Mouse (Mus musculus) macrophage (primary cell): ENCODE results near the gene Insm1. TPM values are rescaled to one million over a fixed set of nuclear protein-coding genes. Genes with fewer than 3 reads are reported as not detected.

Experiments
- H3K27ac ChIP-seq: fragments of 350-480 bp; formaldehyde crosslinking; 2 replicates; pipeline ENCODE4 v1.9.0; 2021
- H3K36me3 ChIP-seq: fragments of 350-480 bp; formaldehyde crosslinking; 2 replicates; pipeline ENCODE4 v1.9.0; 2021; ENCODE audit errors: inconsistent target
- H3K4me3 ChIP-seq: fragments of 350-480 bp; formaldehyde crosslinking; 2 replicates; pipeline ENCODE4 v1.9.0; 2021; ENCODE audit errors: inconsistent target
- H3K79me2 ChIP-seq: fragments of 350-480 bp; formaldehyde crosslinking; 2 replicates; pipeline ENCODE4 v1.9.0; 2021; ENCODE audit errors: inconsistent target
- WGBS: methylation state at CpG from one replicate; pipeline ENCODE4 v1.1.7; 2026; ENCODE audit warnings: inconsistent platforms; ENCODE audit not compliant: missing documents; 5-methylcytosine and 5-hydroxymethylcytosine counted together
- polyA plus RNA-seq: library from polyadenylated mRNA; stranded (reverse); fragments of 250-400 nt; gene quantifications from 3 replicates; pipeline ENCODE4 v1.2.4, GENCODE M21; 2018; ENCODE audit warnings: inconsistent platforms
- total RNA-seq, 78 experiments: library from RNA; depleted of rRNA; stranded (reverse); fragments of 250-400 nt; gene quantifications; 1 replicate in 9 of 78; 2 replicates in 24 of 78; 3 replicates in 43 of 78; 4 replicates in 2 of 78; pipeline ENCODE4 v1.2.4; 2018; ENCODE audit warnings: inconsistent platforms in 56 of 78

Gene Insm1
- not detected for total RNA-seq (2018; cell fraction: chromatin; rRNA removed)
- under 1 TPM in 3 of 26 experiments, not detected in 23; 0.03 to 0.05 (median 0.04) TPM for total RNA-seq (2018; cell fraction: cytosol; rRNA removed)
- total RNA-seq (2018; cell fraction: nucleus; rRNA removed) = under 1 TPM in 1 of 26 experiments, not detected in 25; 0.12 TPM
- polyA plus RNA-seq = not detected in 3 replicates

DNA sequence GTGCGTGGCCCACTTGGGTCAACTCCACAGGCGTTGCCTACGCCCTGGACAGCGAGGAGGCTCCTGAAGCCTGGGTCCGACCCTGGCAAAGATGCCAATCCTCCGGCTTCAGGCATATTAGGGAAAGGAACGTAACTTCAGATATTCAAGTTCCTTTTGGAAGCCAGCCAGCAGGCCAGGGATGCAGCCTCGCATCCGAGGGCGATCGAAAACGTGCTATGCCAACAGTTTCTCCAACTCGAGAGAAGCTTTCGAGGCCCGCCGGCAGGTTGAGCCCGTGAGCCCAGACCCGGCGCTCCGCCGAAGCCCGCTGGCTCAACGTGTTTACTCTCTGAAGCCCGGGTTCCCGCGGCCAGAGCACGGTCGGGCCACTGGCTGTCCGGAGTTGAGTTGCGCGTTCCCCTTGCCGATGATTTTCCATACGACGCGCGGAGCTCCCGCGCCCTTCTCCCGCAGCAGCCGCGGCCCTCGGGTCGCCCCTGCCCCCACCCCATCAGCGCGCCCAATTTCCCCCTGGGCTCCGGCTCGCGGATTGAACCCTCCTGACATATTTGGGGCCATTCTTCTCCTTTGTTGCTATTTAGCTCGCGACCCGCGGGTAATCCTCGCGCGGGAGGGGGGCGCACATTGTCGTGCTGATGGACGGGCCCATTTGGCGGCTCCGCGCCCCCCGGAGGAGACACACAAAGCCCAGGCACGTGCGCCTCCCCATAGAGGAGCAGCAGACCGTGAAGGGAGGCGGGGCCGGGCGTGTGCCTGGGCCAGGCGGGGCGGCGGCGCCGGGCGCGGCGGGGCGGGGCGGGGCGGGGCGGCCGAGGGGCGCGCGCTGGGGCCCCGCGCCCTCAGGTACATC, at the start of gene Insm1:
Gene Insm1 (plus strand): TSS at position 846 of the 853 bp plus-strand sequence.
- no peak within 1 kb of the TSS for H3K4me3 ChIP-seq
- no peaks in the 10 kb centered on the region for H3K36me3 ChIP-seq
- H3K79me2 ChIP-seq = no peaks in the 10 kb centered on the region
- WGBS = 3% methylated on average over 74 of the region's 86 CpGs
- no peak within 1 kb of the TSS for H3K27ac ChIP-seq

DNA sequence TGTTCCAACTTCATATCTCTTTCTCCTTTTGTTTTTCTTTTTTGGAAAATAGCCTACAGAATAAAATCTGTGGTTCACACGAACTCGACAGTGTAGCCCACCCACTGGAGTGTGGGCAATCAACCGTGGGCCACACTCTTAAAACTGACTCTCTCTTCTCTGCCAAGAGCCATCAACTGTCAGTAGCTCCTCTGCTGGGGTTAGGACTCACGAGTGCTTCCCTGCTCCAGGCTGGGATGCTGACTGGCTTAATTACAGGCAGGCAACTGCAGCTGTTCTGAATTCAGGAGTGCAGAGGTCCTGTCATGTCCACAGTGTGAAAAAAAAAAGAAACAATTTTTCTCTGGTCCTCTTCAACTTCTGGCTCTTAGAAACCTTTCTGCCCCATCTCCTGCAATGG, 49.6 kb upstream of the Insm1 start:
- no peak overlapping the region for H3K4me3 ChIP-seq
- no peak overlapping the region for H3K27ac ChIP-seq
- no peaks in the 10 kb centered on the region for H3K36me3 ChIP-seq
- no peaks in the 10 kb centered on the region for H3K79me2 ChIP-seq
- WGBS = 84% methylated on average over 4 of the region's 4 CpGs

DNA sequence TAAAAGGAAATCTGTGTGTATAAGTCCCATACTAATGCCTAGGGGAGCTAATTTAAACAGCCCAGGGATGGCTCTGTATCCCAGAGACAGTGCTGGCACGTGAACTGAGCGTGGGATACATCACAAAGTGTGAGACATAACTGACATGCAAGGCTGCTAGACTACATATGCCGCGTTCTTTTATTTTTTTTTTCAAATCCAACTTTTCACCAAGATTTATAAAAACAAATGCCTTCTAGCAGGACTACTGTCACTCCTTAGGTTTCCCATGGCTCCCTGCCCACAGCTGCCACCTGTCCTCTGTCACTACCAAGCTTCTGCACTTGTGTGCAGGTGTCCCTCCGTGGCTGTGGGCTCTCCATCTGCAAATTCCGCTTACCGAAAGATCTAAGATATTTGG, 47.5 kb upstream of the Insm1 start:
- 93% methylated on average over 7 of the region's 7 CpGs for WGBS
- Histone ChIP-seq H3K79me2 (no peaks in the 10 kb centered on the region), H3K4me3 (no peak overlapping the region), H3K27ac (no peak overlapping the region), H3K36me3 (no peaks in the 10 kb centered on the region)

DNA sequence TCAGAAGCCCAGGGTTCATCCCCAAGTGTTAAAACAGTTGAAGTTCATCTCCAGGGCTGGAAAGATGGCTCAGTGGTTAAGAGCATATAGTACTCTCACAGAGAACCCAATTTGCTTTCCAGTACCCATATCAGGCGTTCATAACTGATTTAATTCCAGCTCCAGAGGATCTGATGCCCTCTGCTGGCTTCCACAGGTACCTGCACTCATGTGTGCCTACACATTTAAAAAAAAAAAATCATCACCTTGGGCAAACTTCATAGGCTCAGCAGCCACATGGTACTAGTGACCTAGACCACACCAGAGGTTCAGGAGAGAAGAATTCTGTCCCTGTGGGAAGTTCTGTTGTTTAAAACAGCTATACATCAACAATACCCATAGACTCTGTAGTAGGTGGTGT, 43.0 kb upstream of the Insm1 start:
- Histone ChIP-seq H3K4me3 (no peak overlapping the region), H3K36me3 (no peaks in the 10 kb centered on the region)
- whole genome bisulfite sequencing = 93% methylated on average over 1 of the region's 1 CpGs

DNA sequence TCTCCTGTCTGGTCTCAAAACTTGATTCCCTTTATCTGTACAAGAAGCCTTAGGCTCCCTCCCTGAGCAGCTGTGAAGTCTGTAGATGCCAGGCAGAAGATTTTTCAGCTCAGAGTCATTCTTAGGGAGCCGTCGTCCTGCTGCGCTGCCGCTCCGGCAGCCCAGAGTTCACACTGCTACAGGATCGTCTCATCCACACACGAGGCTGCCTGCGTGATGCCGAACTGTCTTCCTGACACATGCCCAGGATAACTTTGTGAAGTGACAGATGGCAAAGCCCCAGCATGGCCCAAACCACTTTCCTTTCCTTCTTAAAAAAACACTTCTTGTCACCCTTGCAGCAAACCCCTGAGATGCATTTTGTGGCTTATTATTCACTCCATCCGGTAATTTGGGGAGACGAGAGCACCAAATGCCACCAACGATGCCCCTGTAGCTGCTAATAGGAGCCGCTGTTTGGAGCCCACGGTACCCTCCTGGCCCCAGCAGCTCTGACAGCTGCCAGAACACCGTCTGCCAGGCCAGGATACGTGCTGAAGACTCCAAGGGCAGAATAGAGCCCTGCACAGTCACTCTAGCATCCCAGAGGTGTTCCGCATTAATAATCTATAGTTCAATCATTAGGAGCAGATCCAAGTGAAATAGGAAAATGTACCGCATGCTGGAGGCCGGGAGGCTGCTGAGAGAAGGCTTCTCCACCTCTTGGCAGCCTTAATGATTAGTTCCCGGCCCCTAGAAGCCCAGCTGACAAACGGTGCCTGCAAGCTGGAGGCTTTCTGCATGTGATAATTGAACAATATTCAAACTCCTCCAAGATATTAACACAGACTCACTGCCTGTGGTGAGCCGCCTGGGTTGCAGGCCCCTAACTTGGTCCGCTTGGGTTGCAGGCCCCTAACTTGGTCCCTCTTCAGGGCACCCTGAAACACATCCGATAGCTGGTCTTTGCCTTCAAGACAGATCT, 37.6 kb upstream of the Insm1 start:
- H3K79me2 ChIP-seq = no peaks in the 10 kb centered on the region
- no peak overlapping the region for H3K4me3 ChIP-seq
- no peaks in the 10 kb centered on the region for H3K36me3 ChIP-seq
- 94% methylated on average over 23 of the region's 24 CpGs for WGBS
- H3K27ac ChIP-seq = no peak overlapping the region

More for the DNA sequence above, 43.0 kb upstream of the Insm1 start:
- Histone ChIP-seq H3K79me2 (no peaks in the 10 kb centered on the region), H3K27ac (no peak overlapping the region)

DNA sequence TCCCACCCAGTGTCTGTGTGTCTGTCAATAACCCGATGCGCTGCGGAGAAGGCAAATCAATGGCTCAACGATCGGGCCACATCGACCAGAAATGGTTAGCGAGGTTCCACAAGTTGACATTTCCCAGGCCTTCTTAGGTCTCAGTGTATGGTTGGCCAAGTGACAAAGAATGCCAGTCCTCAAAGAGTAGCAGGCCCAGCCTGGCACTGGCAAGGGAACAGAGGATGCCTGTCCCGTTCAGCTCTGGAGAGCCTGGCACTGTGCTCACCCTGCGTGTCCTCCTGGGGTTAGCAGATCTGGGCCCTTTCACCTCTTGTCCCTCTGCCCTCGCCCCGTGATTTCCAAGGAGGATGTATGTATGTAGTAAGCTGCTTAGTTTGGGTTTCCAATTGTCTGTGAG, 25.6 kb upstream of the Insm1 start:
- Histone ChIP-seq H3K27ac (no peak overlapping the region), H3K4me3 (no peak overlapping the region), H3K79me2 (no peaks in the 10 kb centered on the region), H3K36me3 (no peaks in the 10 kb centered on the region)
- WGBS = 91% methylated on average over 11 of the region's 11 CpGs

DNA sequence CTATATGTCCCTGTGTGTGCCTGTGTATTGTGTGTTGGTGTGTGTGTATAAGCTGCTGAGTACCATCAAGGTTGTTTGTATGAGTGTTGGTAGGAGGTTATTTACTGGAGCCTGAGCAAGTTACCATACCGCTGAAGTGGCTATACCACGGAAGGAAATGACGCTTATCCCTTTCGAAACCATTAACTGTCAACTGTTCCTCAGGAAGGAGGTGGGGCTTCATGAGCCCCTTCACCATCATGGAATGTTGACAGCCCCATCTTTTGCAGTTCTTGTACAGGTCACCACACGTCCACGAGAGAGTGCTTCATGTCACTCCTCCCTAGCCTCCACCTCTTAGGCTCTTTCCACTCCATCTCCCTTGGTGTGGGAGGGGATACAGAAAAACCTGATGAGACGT, 23.8 kb upstream of the Insm1 start:
- no peak overlapping the region for H3K27ac ChIP-seq
- 10% methylated on average over 7 of the region's 7 CpGs for WGBS
- no peaks in the 10 kb centered on the region for H3K79me2 ChIP-seq
- H3K36me3 ChIP-seq = no peaks in the 10 kb centered on the region
- H3K4me3 ChIP-seq = no peak overlapping the region

DNA sequence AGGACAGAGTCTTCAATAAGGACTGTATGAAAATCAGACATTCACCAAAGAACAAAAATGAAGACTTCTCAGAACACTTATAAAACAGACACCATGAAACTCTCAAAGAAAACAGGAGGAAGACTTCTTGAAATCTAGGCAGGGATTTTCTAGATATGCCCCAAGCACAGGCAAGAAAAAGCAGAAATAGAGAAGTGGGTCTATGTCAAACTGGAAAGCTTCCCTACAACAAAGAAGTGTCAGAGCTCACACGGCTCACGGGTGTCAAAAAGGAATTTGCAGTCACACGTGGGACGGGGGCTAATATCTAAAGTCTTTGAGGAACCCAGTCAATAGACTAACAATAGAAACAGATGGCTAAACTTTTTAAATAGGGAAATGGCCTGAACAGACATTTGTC, 10.8 kb upstream of the Insm1 start:
- WGBS = 6% methylated on average over 4 of the region's 4 CpGs
- Histone ChIP-seq H3K79me2 (no peaks in the 10 kb centered on the region), H3K36me3 (no peaks in the 10 kb centered on the region), H3K27ac (no peak overlapping the region), H3K4me3 (no peak overlapping the region)

DNA sequence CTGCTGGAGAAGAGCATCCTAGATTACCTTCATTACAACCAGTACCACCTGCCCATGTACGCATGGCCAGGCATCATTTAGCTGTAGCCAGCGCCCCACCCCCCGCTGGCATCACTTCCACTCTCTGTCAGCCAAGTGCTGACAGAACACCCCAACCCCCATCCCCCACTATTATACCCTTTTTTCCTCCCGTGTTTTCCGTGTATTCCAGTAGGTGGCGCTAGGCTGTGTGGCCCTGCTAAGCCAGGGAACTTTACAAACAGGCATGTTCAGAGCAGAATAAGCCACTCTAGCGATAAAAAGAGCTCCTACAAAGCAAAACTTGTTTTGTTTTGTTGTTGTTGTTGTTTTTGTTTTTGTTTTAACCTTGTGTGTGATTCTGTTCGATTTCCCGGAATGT, 7.0 kb upstream of the Insm1 start:
- 6% methylated on average over 9 of the region's 9 CpGs for WGBS
- H3K27ac ChIP-seq = no peak overlapping the region
- H3K4me3 ChIP-seq = no peak overlapping the region
- H3K79me2 ChIP-seq = no peaks in the 10 kb centered on the region
- H3K36me3 ChIP-seq = no peaks in the 10 kb centered on the region

DNA sequence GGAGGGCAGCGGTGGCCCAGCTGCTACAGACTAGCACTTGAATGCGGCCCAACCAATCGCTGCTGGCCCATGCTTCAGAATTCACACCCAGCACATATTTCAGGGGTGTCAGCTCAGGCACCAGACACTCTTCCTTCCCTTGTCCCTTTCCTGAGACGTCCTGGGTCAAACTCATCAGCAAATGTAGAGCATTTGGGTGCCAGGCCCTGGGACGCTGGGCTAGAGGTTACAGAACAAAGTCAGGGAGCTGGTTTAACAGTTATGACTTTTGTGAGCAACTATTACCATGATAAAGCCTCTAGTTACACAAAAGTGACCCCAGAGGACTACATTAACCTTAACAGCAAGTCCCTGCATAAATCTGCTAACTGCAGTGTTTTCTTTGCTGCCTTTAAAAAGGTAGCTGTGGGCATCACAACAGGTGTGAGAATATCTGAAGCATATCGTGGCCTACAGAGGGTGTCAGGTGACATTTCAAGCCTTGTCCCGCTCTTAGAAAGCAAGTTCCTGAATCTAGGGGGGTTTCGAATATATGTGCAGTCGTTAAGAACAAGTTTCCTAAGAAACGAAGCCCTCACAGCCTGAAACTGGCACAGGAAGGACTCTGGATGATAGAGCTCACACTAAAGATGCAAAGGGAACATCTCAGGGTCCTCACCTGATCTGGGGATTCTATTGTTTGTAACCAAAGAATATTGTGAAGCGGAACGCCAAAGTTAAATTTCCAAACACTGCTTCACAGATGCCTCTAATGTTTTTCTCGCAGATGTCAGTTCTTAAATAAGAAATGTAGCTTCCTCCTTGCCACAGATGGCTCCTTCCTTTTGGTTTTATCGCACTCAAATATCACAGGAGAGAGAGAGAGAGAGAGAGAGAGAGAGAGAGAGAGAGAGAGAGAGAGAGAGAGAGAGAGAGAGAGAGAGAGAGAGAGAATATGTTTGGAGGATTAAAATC, 5.3 kb upstream of the Insm1 start:
- WGBS = 49% methylated on average over 14 of the region's 14 CpGs
- no peak overlapping the region for H3K4me3 ChIP-seq
- no peaks in the 10 kb centered on the region for H3K36me3 ChIP-seq

DNA sequence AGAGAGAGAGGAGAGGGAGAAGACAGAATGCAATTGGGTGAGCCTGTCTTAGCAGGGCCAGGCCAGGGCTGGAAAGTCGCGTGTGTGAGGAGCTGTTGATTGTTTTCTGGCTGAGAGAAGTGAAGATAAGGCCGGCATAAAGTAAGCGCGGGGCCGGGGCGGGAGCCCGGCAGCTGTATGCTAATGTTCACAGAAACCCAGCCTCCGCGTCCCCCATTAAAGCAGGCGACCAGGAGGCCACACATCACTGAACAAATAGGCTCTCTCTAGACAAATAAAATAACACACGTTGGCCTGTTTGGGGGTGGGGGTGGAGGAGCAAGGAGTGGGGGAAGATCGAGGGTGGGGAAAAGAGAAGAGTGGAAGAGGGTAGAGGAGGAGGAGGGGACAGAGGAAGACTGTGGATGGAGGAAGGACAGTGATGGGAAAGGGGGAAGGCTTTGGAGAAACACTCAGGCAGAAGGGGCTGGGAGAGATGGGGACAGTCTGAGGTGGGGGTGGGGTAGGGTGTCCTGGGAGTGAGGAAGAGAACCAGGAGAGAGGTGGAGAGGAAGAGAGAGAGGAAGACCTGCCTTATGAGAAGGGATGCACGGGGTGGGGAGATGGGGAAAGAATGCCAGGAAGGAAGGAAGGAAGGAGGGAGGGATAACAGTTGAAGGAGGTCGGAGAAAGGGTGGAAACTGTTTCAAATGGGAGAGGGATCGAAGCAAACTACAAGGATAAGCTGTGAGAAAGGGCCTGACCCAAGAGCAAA, 4.3 kb upstream of the Insm1 start:
- no peaks in the 10 kb centered on the region for H3K36me3 ChIP-seq
- no peaks in the 10 kb centered on the region for H3K79me2 ChIP-seq
- 11% methylated on average over 16 of the region's 16 CpGs for WGBS
- H3K4me3 ChIP-seq = no peak overlapping the region
- H3K27ac ChIP-seq = no peak overlapping the region

More for the DNA sequence above, 5.3 kb upstream of the Insm1 start:
- Histone ChIP-seq H3K79me2 (no peaks in the 10 kb centered on the region), H3K27ac (no peak overlapping the region)

DNA sequence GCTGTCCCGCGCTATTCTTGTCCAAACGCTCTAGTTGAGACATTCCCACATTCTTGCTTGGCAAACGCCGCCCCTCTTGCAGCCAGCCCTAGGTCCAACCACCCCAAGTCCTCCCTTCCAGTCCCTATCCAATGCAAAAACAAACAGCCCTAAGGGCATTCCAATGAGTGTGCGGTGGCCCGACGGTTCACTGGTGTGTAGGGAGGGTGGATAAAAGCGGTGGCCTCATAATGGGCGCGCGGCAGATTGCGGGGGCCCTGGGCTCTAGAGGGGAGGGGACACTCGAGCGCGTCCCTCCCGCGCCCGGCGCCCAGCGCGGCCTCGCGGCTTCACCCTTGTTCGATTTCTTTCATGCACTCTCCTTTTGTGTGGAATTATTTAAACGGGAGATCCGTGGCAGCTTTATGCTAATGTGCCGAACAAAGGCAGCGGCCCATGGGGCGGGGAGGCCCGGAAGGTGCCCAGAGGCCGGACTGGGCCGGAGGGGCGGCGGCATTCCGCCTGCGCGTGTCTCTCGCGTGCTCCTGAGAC, 3.5 kb upstream of the Insm1 start:
- Histone ChIP-seq H3K4me3 (no peak overlapping the region), H3K36me3 (no peaks in the 10 kb centered on the region), H3K79me2 (no peaks in the 10 kb centered on the region), H3K27ac (no peak overlapping the region)
- WGBS = 8% methylated on average over 36 of the region's 40 CpGs

DNA sequence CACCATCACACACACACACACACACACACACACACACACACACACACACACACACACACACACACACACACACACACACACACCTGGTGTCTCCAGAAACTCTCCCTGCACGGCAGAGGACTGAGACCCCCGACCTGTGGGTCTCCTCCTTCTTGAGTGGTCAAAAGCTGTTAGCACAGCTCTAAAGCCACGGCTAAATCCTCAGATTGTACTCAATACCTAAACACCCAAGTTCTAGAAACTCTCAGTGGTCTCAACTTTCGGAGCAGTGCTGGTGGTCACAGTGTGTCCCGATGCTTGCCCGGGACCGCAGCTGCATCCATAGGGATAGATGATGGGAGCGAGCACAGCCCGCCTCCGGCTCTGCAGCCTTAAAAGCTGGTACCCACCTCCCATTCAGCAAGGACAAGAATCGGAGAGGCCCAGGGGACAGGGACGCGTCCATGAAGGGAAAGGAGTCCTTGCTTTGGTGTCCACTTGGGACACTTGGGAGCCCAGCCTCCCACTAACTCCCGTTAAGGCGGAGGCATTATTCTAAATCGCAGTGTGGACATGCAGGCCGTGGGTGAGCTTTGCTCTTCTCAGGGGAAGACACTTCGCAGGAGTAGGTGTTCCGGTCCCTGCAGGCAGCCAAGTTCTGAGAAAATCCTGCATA, 2.7 kb upstream of the Insm1 start:
- 16% methylated on average over 19 of the region's 19 CpGs for WGBS

More for the DNA sequence above, 2.7 kb upstream of the Insm1 start:
- no peak overlapping the region for H3K27ac ChIP-seq
- H3K79me2 ChIP-seq = no peaks in the 10 kb centered on the region
- no peak overlapping the region for H3K4me3 ChIP-seq
- H3K36me3 ChIP-seq = no peaks in the 10 kb centered on the region
